In genomic region chr9:120830526-120830925, GRCm38 (mm10) we compare ENCODE assay signal across 7 mouse cellular contexts.
DNase-seq lines count a peak whose midpoint lies in the region; ATAC-seq lines count a peak whose summit lies in the region.

No protein-coding gene starts in this region.

- H3K36me3 ChIP-seq in lung, embryonic 16.5 days (ENCODE audit: control insufficient read depth, insufficient read depth, low read length) = no peaks in the 10 kb centered on the region

- no peak overlapping the region for H3K4me3 ChIP-seq in lung, embryonic 16.5 days (ENCODE audit: low read length)

- no peaks in the 10 kb centered on the region for H3K9me3 ChIP-seq in lung, embryonic 16.5 days (ENCODE audit: control insufficient read depth, low read length)

- no peak overlapping the region for H3K9ac ChIP-seq in lung, embryonic 16.5 days (ENCODE audit: low read length)

- no peak overlapping the region for H3K4me2 ChIP-seq in lung, embryonic 16.5 days (ENCODE audit: low read depth, low read length)

- 34% methylated on average over 5 of the region's 5 CpGs for whole genome bisulfite sequencing in lung, embryonic 16.5 days

- peak; percentile 43; the same call in 1 of the 2 replicates for ATAC-seq in lung, embryonic 16.5 days (ENCODE audit: low read depth)

- H3K27ac ChIP-seq in lung, embryonic 16.5 days (ENCODE audit: low read length) = no peak overlapping the region

- no peaks in the 10 kb centered on the region for H3K27me3 ChIP-seq in lung, embryonic 16.5 days (ENCODE audit: control insufficient read depth, insufficient read depth, low read depth, low read length)

- intact Hi-C loops in gastrocnemius, postnatal 14 days (cut with DNase I; ENCODE audit: low total_unique reads) = no loop called here

- DNase-seq in retina, postnatal 1 day = peak; percentile 33
- no peak for DNase-seq in retina, embryonic 14.5 days (ENCODE audit: low spot score)
- peak; percentile 94 for DNase-seq in brain, adult 2 months (ENCODE audit: low read depth, low spot score)
- DNase-seq in gastrocnemius, postnatal 14 days = peak; percentile 77
- DNase-seq in thymus, postnatal 10 days (ENCODE audit: low spot score in 2 of 2) = no peak
- DNase-seq in spleen, postnatal 4 days (ENCODE audit: low spot score in 2 of 2) = no peak

- H3K4me1 ChIP-seq in lung, embryonic 16.5 days (replicated peaks; ENCODE audit: control insufficient read depth, insufficient read depth, low read length) = no peaks in the 10 kb centered on the region

Comparison
In these comparisons a context has a peak if more than half of its experiments do, and no peak if none do; other contexts are left out.
1. DNase-seq: peak in retina, postnatal 1 day (single experiment), brain, adult 2 months (single experiment) and gastrocnemius, postnatal 14 days (single experiment); none in retina, embryonic 14.5 days (single experiment), thymus, postnatal 10 days (0 of 2) and spleen, postnatal 4 days (0 of 2).